Comparison of ENCODE assay signal across 31 mouse cellular contexts in the genomic region with DNA sequence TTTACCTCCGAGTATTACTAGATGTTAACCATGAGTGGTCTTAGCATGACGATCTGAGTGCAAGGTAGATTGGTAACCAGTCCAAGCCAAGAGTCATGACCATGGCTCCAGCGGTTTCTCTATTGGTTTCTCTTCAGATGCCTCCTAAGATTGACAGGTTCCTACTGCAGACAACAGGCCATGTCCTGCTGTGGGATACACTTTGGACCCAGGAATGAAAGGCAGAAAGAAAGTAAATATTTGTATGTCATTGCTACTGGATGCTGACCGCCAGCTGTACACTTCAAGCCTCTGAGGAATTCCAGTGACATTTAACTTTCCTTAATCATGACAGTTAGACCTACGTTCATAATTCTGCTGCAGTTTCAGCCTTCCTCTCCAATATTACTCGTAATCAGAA. TPM values are rescaled to one million over a fixed set of nuclear protein-coding genes. Genes with fewer than 3 reads are reported as not detected.
DNase-seq lines count a peak whose midpoint lies in the region; ATAC-seq and TF ChIP-seq lines count a peak whose summit lies in the region.
"Had no signal": no experiment of that assay in that cellular context is flagged by ENCODE, and none has a peak within 500 bp of the region (broad histone marks: within the 10 kb centered on the region; RNA-seq: fewer than 3 reads in every experiment).

No protein-coding gene starts in this region.

- DNase-seq in liver, adult 2 months (ENCODE audit: extremely low read depth, low read depth, low spot score), result peak; percentile 72
- no peak for DNase-seq in liver, embryonic 11.5 days (ENCODE audit: low spot score)
- DNase-seq in layer of hippocampus, postnatal 10 days (ENCODE audit: low spot score in 2 of 2), result no peak
- DNase-seq: adrenal gland, adult 8-10 months; adrenal gland, postnatal 14 days; adrenal gland, postnatal 36 days; B cell, adult 2 months; cerebellum, adult 11 months; cerebellum, adult 18-20 months; cerebellum, adult 8-10 months; cerebellum, adult 9-11 months; cerebellum, postnatal 14 days; cerebellum, postnatal 36 days; embryo, embryonic 11 days had no signal

- peaks cover 2% of the 10 kb centered on the region; the same call in 1 of the 2 replicates for H3K4me1 ChIP-seq in liver, adult 2 months (ENCODE audit: control insufficient read depth, insufficient read depth, low read length)
- no peaks in the 10 kb centered on the region for H3K4me1 ChIP-seq in liver, embryonic 11.5 days (replicated peaks; ENCODE audit: control insufficient read depth, insufficient read depth, low read length)
- H3K4me1 ChIP-seq in liver, embryonic 16.5 days (ENCODE audit: control insufficient read depth, low read depth, low read length), result no peaks in the 10 kb centered on the region
- no peaks in the 10 kb centered on the region for H3K4me1 ChIP-seq in liver, embryonic 12.5 days
- H3K4me1 ChIP-seq: embryonic facial prominence, embryonic 13.5 days; embryonic facial prominence, embryonic 15.5 days; forebrain, embryonic 10.5 days; forebrain, embryonic 12.5 days had no signal

- H3K79me2 ChIP-seq in liver, adult 2 months (ENCODE audit: control insufficient read depth, insufficient read depth, low read length), result no peaks in the 10 kb centered on the region

- no peak for TF ChIP-seq CTCF in liver, adult 2 months (IDR thresholded peaks at IDR 0.05; ENCODE audit: low read depth, low read length)

- H3K27me3 ChIP-seq in liver, adult 2 months (ENCODE audit: control insufficient read depth, insufficient read depth, low read length), result no peaks in the 10 kb centered on the region
- no peaks in the 10 kb centered on the region for H3K27me3 ChIP-seq in liver, embryonic 11.5 days (replicated peaks; ENCODE audit: control insufficient read depth, insufficient read depth, low read length)
- no peaks in the 10 kb centered on the region for H3K27me3 ChIP-seq in liver, embryonic 16.5 days (ENCODE audit: control insufficient read depth, insufficient read depth, low read depth, low read length)
- no peaks in the 10 kb centered on the region for H3K27me3 ChIP-seq in liver, embryonic 12.5 days (replicated peaks)
- H3K27me3 ChIP-seq: embryonic facial prominence, embryonic 13.5 days; embryonic facial prominence, embryonic 15.5 days; forebrain, embryonic 12.5 days had no signal

- H3K36me3 ChIP-seq in liver, adult 2 months (ENCODE audit: control insufficient read depth, insufficient read depth, low read length), result no peaks in the 10 kb centered on the region
- H3K36me3 ChIP-seq in liver, embryonic 11.5 days (ENCODE audit: control insufficient read depth, insufficient read depth, low read length), result no peaks in the 10 kb centered on the region
- H3K36me3 ChIP-seq in liver, embryonic 16.5 days (ENCODE audit: control insufficient read depth, insufficient read depth), result no peaks in the 10 kb centered on the region
- H3K36me3 ChIP-seq in liver, embryonic 12.5 days, result no peaks in the 10 kb centered on the region
- H3K36me3 ChIP-seq: embryonic facial prominence, embryonic 13.5 days; embryonic facial prominence, embryonic 15.5 days; forebrain, embryonic 10.5 days; forebrain, embryonic 12.5 days; G1E had no signal

- TF ChIP-seq POLR2A in liver, adult 2 months (IDR thresholded peaks at IDR 0.05; ENCODE audit: extremely low read depth, insufficient read depth, low read length), result no peak

- 42% methylated on average over 6 of the region's 6 CpGs for WGBS in liver, adult 2 months
- 77% methylated on average over 6 of the region's 6 CpGs for WGBS in liver, embryonic 11.5 days
- WGBS in liver, embryonic 16.5 days (ENCODE audit: insufficient replicate concordance), result 49% methylated on average over 6 of the region's 6 CpGs
- 70% methylated on average over 6 of the region's 6 CpGs for WGBS in liver, embryonic 12.5 days (ENCODE audit: insufficient replicate concordance)

- H3K9me3 ChIP-seq in liver, embryonic 11.5 days (ENCODE audit: control insufficient read depth, low read length), result no peaks in the 10 kb centered on the region
- no peaks in the 10 kb centered on the region for H3K9me3 ChIP-seq in liver, embryonic 16.5 days (replicated peaks; ENCODE audit: control insufficient read depth, low read length)
- no peaks in the 10 kb centered on the region for H3K9me3 ChIP-seq in liver, embryonic 12.5 days (replicated peaks)
- H3K9me3 ChIP-seq: embryonic facial prominence, embryonic 13.5 days; embryonic facial prominence, embryonic 15.5 days; forebrain, embryonic 10.5 days; forebrain, embryonic 12.5 days; G1E had no signal

- H3K27ac ChIP-seq in liver, adult 2 months (replicated peaks; ENCODE audit: insufficient read depth, low read depth, low read length), result no peak overlapping the region
- H3K27ac ChIP-seq in liver, embryonic 11.5 days (ENCODE audit: low read depth, low read length), result no peak overlapping the region
- H3K27ac ChIP-seq in liver, embryonic 16.5 days (ENCODE audit: low read length), result no peak overlapping the region
- no peak overlapping the region for H3K27ac ChIP-seq in liver, embryonic 12.5 days
- H3K27ac ChIP-seq: embryonic facial prominence, embryonic 13.5 days; embryonic facial prominence, embryonic 15.5 days; forebrain, embryonic 10.5 days; forebrain, embryonic 12.5 days had no signal

- no peak overlapping the region for H3K4me3 ChIP-seq in liver, adult 2 months (ENCODE audit: insufficient read depth, low read depth, low read length)
- no peak overlapping the region for H3K4me3 ChIP-seq in liver, embryonic 11.5 days (ENCODE audit: low read depth, low read length)
- H3K4me3 ChIP-seq in liver, embryonic 16.5 days (ENCODE audit: low read depth, low read length), result no peak overlapping the region
- no peak overlapping the region for H3K4me3 ChIP-seq in liver, embryonic 12.5 days
- H3K4me3 ChIP-seq: embryonic facial prominence, embryonic 13.5 days; embryonic facial prominence, embryonic 15.5 days; erythroblast, embryonic 14.5 days; forebrain, embryonic 10.5 days; forebrain, embryonic 12.5 days had no signal

- H3K4me2 ChIP-seq in liver, embryonic 11.5 days, result no peak overlapping the region
- H3K4me2 ChIP-seq in liver, embryonic 16.5 days (ENCODE audit: low read depth, low read length), result no peak overlapping the region
- H3K4me2 ChIP-seq in liver, embryonic 12.5 days, result no peak overlapping the region
- H3K4me2 ChIP-seq: embryonic facial prominence, embryonic 13.5 days; embryonic facial prominence, embryonic 15.5 days; forebrain, embryonic 12.5 days had no signal

- no peak for ATAC-seq in liver, embryonic 11.5 days (replicated peaks; ENCODE audit: low FRiP score)
- 0 out of 2 replicates have a peak, but pooled peaks have one; percentile 43 for ATAC-seq in liver, embryonic 16.5 days (ENCODE audit: low read depth)
- ATAC-seq in liver, embryonic 12.5 days, result no peak
- ATAC-seq: activated CD4-positive, CD25-positive, alpha-beta regulatory T cell, adult 4 months; CD4-positive, CD25-positive, alpha-beta regulatory T cell, adult 4 months; forebrain, embryonic 14.5 days; forebrain, embryonic 16.5 days; Patski had no signal

- H3K9ac ChIP-seq in liver, adult 2 months (ENCODE audit: low read depth, low read length), result no peak overlapping the region
- no peak overlapping the region for H3K9ac ChIP-seq in liver, embryonic 11.5 days (ENCODE audit: low read depth, low read length)
- no peak overlapping the region for H3K9ac ChIP-seq in liver, embryonic 16.5 days (ENCODE audit: low read depth, low read length)
- no peak overlapping the region for H3K9ac ChIP-seq in liver, embryonic 12.5 days
- H3K9ac ChIP-seq: embryonic facial prominence, embryonic 13.5 days; embryonic facial prominence, embryonic 15.5 days; forebrain, embryonic 12.5 days had no signal

RNA-seq across cellular contexts. Expression of a gene that starts 4.4 kb away (rescaled TPM):
- total RNA-seq in liver, adult 2 months (2014; rRNA removed), result not detected in 2 replicates
- not detected in 2 replicates for polyA plus RNA-seq in liver, adult 2 months (2012; rRNA removed)
- not detected in 2 replicates for polyA plus RNA-seq in liver, embryonic 11.5 days (2014; fragmentation: Nextera tagmentation; extraction: Ambion mirVana)
- polyA plus RNA-seq in liver, embryonic 16.5 days (2015; fragmentation: Nextera tagmentation; extraction: Ambion mirVana), result not detected in 2 replicates
- not detected in 2 replicates for polyA plus RNA-seq in liver, embryonic 12.5 days (2016; fragmentation: Nextera tagmentation; extraction: Ambion mirVana)
- not detected for total RNA-seq in layer of hippocampus, postnatal 10 days (2021)
- total RNA-seq: adrenal gland, adult 18-20 months; adrenal gland, adult 8-10 months; adrenal gland, postnatal 14 days; adrenal gland, postnatal 36 days; CH12.LX; common myeloid progenitor, adult 5-6 weeks; G1E had no signal
- polyA plus RNA-seq: activated CD4-positive, CD25-positive, alpha-beta regulatory T cell, adult 4 months; CD4-positive, CD25-positive, alpha-beta regulatory T cell, adult 4 months; embryonic facial prominence, embryonic 11.5 days; embryonic facial prominence, embryonic 13.5 days; embryonic facial prominence, embryonic 15.5 days; erythroblast, embryonic 14.5 days; forebrain, embryonic 10.5 days; forebrain, embryonic 12.5 days; forebrain, embryonic 14.5 days; forebrain, embryonic 16.5 days; G1E; Patski had no signal

RNA-seq across cellular contexts. Expression of a gene that starts 11.6 kb away (rescaled TPM):
- total RNA-seq in liver, adult 2 months (2014; rRNA removed), result not detected in 2 replicates
- not detected in 2 replicates for polyA plus RNA-seq in liver, adult 2 months (2012; rRNA removed)
- not detected in 2 replicates for polyA plus RNA-seq in liver, embryonic 11.5 days (2014; fragmentation: Nextera tagmentation; extraction: Ambion mirVana)
- not detected in 2 replicates for polyA plus RNA-seq in liver, embryonic 16.5 days (2015; fragmentation: Nextera tagmentation; extraction: Ambion mirVana)
- not detected in 2 replicates for polyA plus RNA-seq in liver, embryonic 12.5 days (2016; fragmentation: Nextera tagmentation; extraction: Ambion mirVana)
- total RNA-seq in layer of hippocampus, postnatal 10 days (2021), result not detected
- total RNA-seq: CH12.LX; common myeloid progenitor, adult 5-6 weeks; G1E had no signal
- polyA plus RNA-seq: activated CD4-positive, CD25-positive, alpha-beta regulatory T cell, adult 4 months; CD4-positive, CD25-positive, alpha-beta regulatory T cell, adult 4 months; embryonic facial prominence, embryonic 11.5 days; embryonic facial prominence, embryonic 13.5 days; embryonic facial prominence, embryonic 15.5 days; erythroblast, embryonic 14.5 days; forebrain, embryonic 10.5 days; forebrain, embryonic 12.5 days; forebrain, embryonic 14.5 days; forebrain, embryonic 16.5 days; G1E; Patski had no signal

RNA-seq across cellular contexts. Expression of a gene that starts 31.9 kb away (rescaled TPM):
- not detected in 2 replicates for total RNA-seq in liver, adult 2 months (2014; rRNA removed)
- polyA plus RNA-seq in liver, adult 2 months (2012; rRNA removed), result not detected in 2 replicates
- not detected in 2 replicates for polyA plus RNA-seq in liver, embryonic 11.5 days (2014; fragmentation: Nextera tagmentation; extraction: Ambion mirVana)
- polyA plus RNA-seq in liver, embryonic 16.5 days (2015; fragmentation: Nextera tagmentation; extraction: Ambion mirVana), result not detected in 2 replicates
- not detected in 2 replicates for polyA plus RNA-seq in liver, embryonic 12.5 days (2016; fragmentation: Nextera tagmentation; extraction: Ambion mirVana)
- total RNA-seq in layer of hippocampus, postnatal 10 days (2021), result not detected
- total RNA-seq: adrenal gland, adult 18-20 months; adrenal gland, adult 8-10 months; adrenal gland, postnatal 14 days; adrenal gland, postnatal 36 days; CH12.LX; common myeloid progenitor, adult 5-6 weeks had no signal
- polyA plus RNA-seq: activated CD4-positive, CD25-positive, alpha-beta regulatory T cell, adult 4 months; CD4-positive, CD25-positive, alpha-beta regulatory T cell, adult 4 months; embryonic facial prominence, embryonic 11.5 days; embryonic facial prominence, embryonic 13.5 days; embryonic facial prominence, embryonic 15.5 days; erythroblast, embryonic 14.5 days; forebrain, embryonic 10.5 days; forebrain, embryonic 12.5 days; forebrain, embryonic 14.5 days; forebrain, embryonic 16.5 days; G1E; Patski had no signal

RNA-seq across cellular contexts. Expression of a gene that starts 42.7 kb away (rescaled TPM):
- not detected in 2 replicates for total RNA-seq in liver, adult 2 months (2014; rRNA removed)
- polyA plus RNA-seq in liver, adult 2 months (2012; rRNA removed), result not detected in 2 replicates
- polyA plus RNA-seq in liver, embryonic 11.5 days (2014; fragmentation: Nextera tagmentation; extraction: Ambion mirVana), result not detected in 2 replicates
- not detected in 2 replicates for polyA plus RNA-seq in liver, embryonic 16.5 days (2015; fragmentation: Nextera tagmentation; extraction: Ambion mirVana)
- polyA plus RNA-seq in liver, embryonic 12.5 days (2016; fragmentation: Nextera tagmentation; extraction: Ambion mirVana), result not detected in 2 replicates
- total RNA-seq in layer of hippocampus, postnatal 10 days (2021), result not detected
- total RNA-seq: adrenal gland, adult 18-20 months; adrenal gland, adult 8-10 months; adrenal gland, postnatal 14 days; adrenal gland, postnatal 36 days; CH12.LX; common myeloid progenitor, adult 5-6 weeks; G1E had no signal
- polyA plus RNA-seq: activated CD4-positive, CD25-positive, alpha-beta regulatory T cell, adult 4 months; CD4-positive, CD25-positive, alpha-beta regulatory T cell, adult 4 months; embryonic facial prominence, embryonic 11.5 days; embryonic facial prominence, embryonic 13.5 days; embryonic facial prominence, embryonic 15.5 days; erythroblast, embryonic 14.5 days; forebrain, embryonic 10.5 days; forebrain, embryonic 12.5 days; forebrain, embryonic 14.5 days; forebrain, embryonic 16.5 days; G1E; Patski had no signal
